Mouse (Mus musculus): ENCODE measurements at regions not wholly inside any gene's neighbourhood (a gene's known extent, or its start where the extent isn't known, plus 50 kb on each side); places are given as distances from the start of the nearest gene placed in this dataset.
A peak's percentile ranks its signal among the peaks of the same experiment; 100 is the strongest.
"Not testable (repeated sequence)": the region's sequence is repeated elsewhere in the genome, so short reads cannot be mapped to it uniquely, and the experiment has no call there.

GRCm38 (mm10) chr3:82250796-82251261, 105.2 kb upstream of the Gucy1a1 start:
- Histone ChIP-seq H3K4me2 (peak overlapping the region; percentile 10; the same call in 1 of the 2 replicates), H3K27me3 (no peaks in the 10 kb centered on the region), H3K9ac (no peak overlapping the region), H3K27ac (peak overlapping the region; percentile 80), H3K4me3 (no peak overlapping the region), H3K4me1 (peaks cover 15% of the 10 kb centered on the region; the same call in 1 of the 2 replicates), H3K36me3 (no peaks in the 10 kb centered on the region), H3K9me3 (no peaks in the 10 kb centered on the region)
- peak; percentile 87; the same call in 1 of the 2 replicates for ATAC-seq (ENCODE audit: borderline replicate concordance, extremely low read depth, low FRiP score, low TSS enrichment)
- WGBS, result 22% methylated on average over 3 of the region's 3 CpGs

- no peaks in the 10 kb centered on the region for H3K36me3 ChIP-seq
- no peak overlapping the region for H3K4me3 ChIP-seq
- H3K27me3 ChIP-seq, result no peaks in the 10 kb centered on the region
- WGBS, result 29% methylated on average over 6 of the region's 6 CpGs
- peak overlapping the region; percentile 80 for H3K27ac ChIP-seq
- H3K4me2 ChIP-seq, result 0 out of 2 replicates have a peak overlapping the region, but pooled peaks have one; percentile 10
- H3K4me1 ChIP-seq, result peaks cover 15% of the 10 kb centered on the region; the same call in 1 of the 2 replicates
- ATAC-seq (ENCODE audit: borderline replicate concordance, extremely low read depth, low FRiP score, low TSS enrichment), result no peak; the same call in 1 of the 2 replicates
- no peak overlapping the region for H3K9ac ChIP-seq
- H3K9me3 ChIP-seq, result no peaks in the 10 kb centered on the region
Observed at GRCm38 (mm10) chr3:82249968-82250795, 104.6 kb upstream of the Gucy1a1 start.

- Histone ChIP-seq H3K27ac (no peak overlapping the region), H3K27me3 (no peaks in the 10 kb centered on the region), H3K36me3 (no peaks in the 10 kb centered on the region), H3K9ac (no peak overlapping the region), H3K4me3 (no peak overlapping the region), H3K4me1 (no peaks in the 10 kb centered on the region), H3K4me2 (no peak overlapping the region), H3K9me3 (no peaks in the 10 kb centered on the region)
- no peak for ATAC-seq (ENCODE audit: borderline replicate concordance, extremely low read depth, low FRiP score, low TSS enrichment)
- WGBS, result 52% methylated on average over 2 of the region's 2 CpGs
Observed at GRCm38 (mm10) chr3:82236377-82237057, 90.9 kb upstream of the Gucy1a1 start.

- ATAC-seq (ENCODE audit: borderline replicate concordance, extremely low read depth, low FRiP score, low TSS enrichment), result no peak
- Histone ChIP-seq H3K9ac (no peak overlapping the region), H3K4me2 (no peak overlapping the region), H3K27me3 (no peaks in the 10 kb centered on the region), H3K36me3 (no peaks in the 10 kb centered on the region), H3K4me1 (no peaks in the 10 kb centered on the region), H3K4me3 (no peak overlapping the region), H3K27ac (no peak overlapping the region), H3K9me3 (no peaks in the 10 kb centered on the region)
Observed at GRCm38 (mm10) chr3:82234306-82234705, 88.7 kb upstream of the Gucy1a1 start.

- no peak overlapping the region for H3K4me3 ChIP-seq
- no peak overlapping the region for H3K27ac ChIP-seq
- WGBS, result 66% methylated on average over 1 of the region's 1 CpGs
- H3K27me3 ChIP-seq, result no peaks in the 10 kb centered on the region
- no peaks in the 10 kb centered on the region for H3K9me3 ChIP-seq
- peak; percentile 57; the same call in 1 of the 2 replicates for ATAC-seq (ENCODE audit: borderline replicate concordance, extremely low read depth, low FRiP score, low TSS enrichment)
- H3K4me2 ChIP-seq, result no peak overlapping the region
- no peak overlapping the region for H3K9ac ChIP-seq
- 0 out of 2 replicates have a peak, but pooled peaks cover 3% of the 10 kb centered on the region for H3K4me1 ChIP-seq
- H3K36me3 ChIP-seq, result no peaks in the 10 kb centered on the region
Observed at GRCm38 (mm10) chr3:82223379-82223778, 77.8 kb upstream of the Gucy1a1 start.

- Histone ChIP-seq H3K27ac (no peak overlapping the region), H3K9ac (no peak overlapping the region), H3K9me3 (no peaks in the 10 kb centered on the region), H3K36me3 (no peaks in the 10 kb centered on the region), H3K4me3 (no peak overlapping the region), H3K4me1 (0 out of 2 replicates have a peak, but pooled peaks cover 3% of the 10 kb centered on the region), H3K27me3 (no peaks in the 10 kb centered on the region), H3K4me2 (no peak overlapping the region)
- 14% methylated on average over 1 of the region's 1 CpGs for WGBS
- no peak for ATAC-seq (ENCODE audit: borderline replicate concordance, extremely low read depth, low FRiP score, low TSS enrichment)
Observed at GRCm38 (mm10) chr3:82221924-82222323, 76.3 kb upstream of the Gucy1a1 start.

GRCm38 (mm10) chr3:82219192-82219885, 73.8 kb upstream of the Gucy1a1 start:
- not testable (repeated sequence) for H3K9ac ChIP-seq; H3K27me3 ChIP-seq; H3K36me3 ChIP-seq; H3K27ac ChIP-seq; ATAC-seq (ENCODE audit: borderline replicate concordance, extremely low read depth, low FRiP score, low TSS enrichment); H3K4me2 ChIP-seq; H3K4me3 ChIP-seq; H3K9me3 ChIP-seq; H3K4me1 ChIP-seq
- whole genome bisulfite sequencing, result 16% methylated on average over 1 of the region's 1 CpGs

GRCm38 (mm10) chr3:82214566-82215465, 69.2 kb upstream of the Gucy1a1 start:
- Histone ChIP-seq H3K27me3 (no peaks in the 10 kb centered on the region), H3K9ac (no peak overlapping the region), H3K9me3 (no peaks in the 10 kb centered on the region), H3K4me2 (no peak overlapping the region), H3K36me3 (no peaks in the 10 kb centered on the region), H3K4me1 (no peaks in the 10 kb centered on the region), H3K27ac (peak overlapping the region; percentile 35), H3K4me3 (no peak overlapping the region)
- 52% methylated on average over 6 of the region's 6 CpGs for WGBS
- ATAC-seq (ENCODE audit: borderline replicate concordance, extremely low read depth, low FRiP score, low TSS enrichment), result peak; percentile 69; the same call in 1 of the 2 replicates

- WGBS, result 90% methylated on average over 5 of the region's 5 CpGs
- Histone ChIP-seq H3K27ac (no peak overlapping the region), H3K27me3 (no peaks in the 10 kb centered on the region), H3K36me3 (no peaks in the 10 kb centered on the region), H3K9me3 (no peaks in the 10 kb centered on the region), H3K4me1 (no peaks in the 10 kb centered on the region), H3K4me3 (no peak overlapping the region), H3K4me2 (no peak overlapping the region), H3K9ac (no peak overlapping the region)
- no peak for ATAC-seq (ENCODE audit: borderline replicate concordance, extremely low read depth, low FRiP score, low TSS enrichment)
Observed at GRCm38 (mm10) chr3:82207321-82207720, 61.7 kb upstream of the Gucy1a1 start.

All from lung, embryonic 15.5 days (tissue).